Mouse (Mus musculus): ENCODE results near the gene Nin. TPM values are rescaled to one million over a fixed set of nuclear protein-coding genes. Genes with fewer than 3 reads are reported as not detected.

Gene Nin
- total RNA-seq, 2 experiments from 2014 or later, result 61.9 to 79.5 TPM

DNA sequence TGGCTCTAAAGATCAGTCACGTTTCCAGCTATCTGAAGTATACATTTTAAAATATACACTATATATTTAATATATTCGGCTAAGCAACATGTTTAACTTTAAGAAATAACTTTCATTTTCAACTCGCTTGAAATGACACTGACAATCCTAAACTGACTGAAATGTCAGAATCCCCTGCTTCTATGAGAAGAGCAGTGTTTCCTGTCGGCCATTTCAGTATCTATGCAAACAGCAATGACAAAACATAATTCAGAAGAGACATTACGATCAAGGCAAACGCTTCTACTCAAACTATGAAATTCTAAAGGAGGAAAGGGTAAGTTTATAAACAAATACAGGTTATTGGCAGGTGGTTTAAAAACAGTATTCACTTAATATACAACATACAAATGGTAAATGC lies 136.8 kb downstream of the Nin start:
- TF ChIP-seq CTCF (conservative IDR thresholded peaks at IDR 0.05), result no peak
- no peak for DNase-seq (ENCODE audit: low spot score in 2 of 2)
- Histone ChIP-seq H3K27ac (no peak overlapping the region), H3K4me3 (no peak overlapping the region)

DNA sequence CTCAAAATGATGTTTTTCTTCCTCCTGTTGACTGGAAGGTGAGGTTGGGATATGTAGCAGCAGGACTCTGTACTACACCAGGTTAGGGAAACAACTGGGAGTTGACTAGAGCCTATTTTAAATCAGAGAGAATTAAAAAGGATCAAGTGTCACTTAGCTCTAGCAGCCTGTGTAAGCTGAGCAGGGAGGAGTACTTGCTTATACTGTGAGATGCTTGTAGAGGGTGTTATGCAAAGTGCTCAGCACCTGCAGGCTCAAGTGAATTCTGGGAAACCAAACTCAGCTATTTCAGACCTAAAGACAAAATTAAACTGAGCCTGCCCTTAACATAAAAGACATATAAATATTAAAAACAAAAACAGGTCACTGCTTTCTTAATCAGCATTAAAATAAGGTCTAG lies 139.9 kb downstream of the Nin start:
- H3K4me3 ChIP-seq, result no peak overlapping the region
- H3K27ac ChIP-seq, result no peak overlapping the region
- no peak for DNase-seq (ENCODE audit: low spot score in 2 of 2)
- no peak for TF ChIP-seq CTCF (conservative IDR thresholded peaks at IDR 0.05)

DNA sequence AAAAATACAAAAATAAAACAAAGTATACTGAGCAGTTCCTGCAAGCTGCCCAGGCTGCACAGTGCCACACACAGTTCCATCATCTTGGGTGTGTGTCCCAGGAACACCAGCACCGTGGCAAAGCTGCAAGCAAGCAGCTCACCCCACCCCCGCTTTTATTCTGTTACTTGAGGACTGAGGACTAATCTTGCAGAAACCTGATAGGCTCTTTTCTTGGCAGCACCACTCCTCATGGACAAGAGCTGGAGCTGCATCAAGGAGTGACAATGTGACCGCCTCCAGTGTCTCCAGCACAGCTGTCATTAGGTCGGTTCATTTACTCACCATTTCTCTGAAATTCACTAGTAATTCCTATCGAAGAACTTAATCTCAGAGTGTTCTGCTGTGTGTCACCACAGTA lies 145.4 kb downstream of the Nin start:
- Histone ChIP-seq H3K4me3 (no peak overlapping the region), H3K27ac (peak overlapping the region; percentile 23; the same call in 1 of the 2 replicates)
- DNase-seq (ENCODE audit: low spot score in 2 of 2), result no peak
- TF ChIP-seq CTCF (conservative IDR thresholded peaks at IDR 0.05), result no peak

DNA sequence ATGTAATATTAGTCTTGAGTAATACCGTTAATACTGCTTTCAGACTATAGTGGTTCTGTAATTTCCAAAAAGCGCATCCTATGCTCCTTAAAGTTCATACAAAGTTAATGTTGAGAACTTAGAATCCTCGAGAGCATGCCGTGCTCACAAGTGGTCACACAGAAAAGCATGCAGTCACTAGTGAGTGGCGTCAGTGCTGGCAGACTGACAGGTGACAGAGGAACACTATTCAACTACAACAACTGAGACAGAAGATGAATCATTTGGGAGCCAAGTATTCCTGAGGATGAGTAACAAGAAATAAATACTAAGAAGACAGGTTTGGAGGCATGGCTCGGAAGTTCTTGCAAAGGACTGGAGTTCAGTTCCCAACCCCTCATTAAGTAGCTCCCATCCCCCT lies 146.4 kb downstream of the Nin start:
- DNase-seq (ENCODE audit: low spot score in 2 of 2), result peak in 1 of 2 experiments; percentile 17
- H3K27ac ChIP-seq, result no peak overlapping the region
- no peak for TF ChIP-seq CTCF (conservative IDR thresholded peaks at IDR 0.05)
- no peak overlapping the region for H3K4me3 ChIP-seq

DNA sequence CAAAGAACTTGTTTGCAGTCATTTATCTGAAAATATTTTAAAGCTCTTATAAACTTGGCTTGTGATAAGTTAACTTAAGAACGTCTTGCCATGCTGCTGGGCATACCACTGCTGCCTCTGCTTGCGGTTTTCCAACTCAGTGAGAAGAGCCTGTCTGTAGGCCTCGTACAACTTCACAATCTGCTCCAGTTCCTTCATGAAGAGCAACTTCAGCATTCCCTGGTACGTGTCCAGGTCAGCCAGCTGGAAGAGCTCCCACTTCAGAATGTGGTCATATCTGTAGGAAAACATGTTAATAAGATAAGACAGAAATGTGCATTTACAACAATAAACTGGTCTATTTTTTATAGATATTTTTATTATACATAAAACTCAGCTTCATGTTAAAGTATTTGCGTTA lies 147.4 kb downstream of the Nin start:
- TF ChIP-seq CTCF (conservative IDR thresholded peaks at IDR 0.05), result no peak
- DNase-seq (ENCODE audit: low spot score in 2 of 2), result no peak
- Histone ChIP-seq H3K27ac (no peak overlapping the region), H3K4me3 (no peak overlapping the region)

DNA sequence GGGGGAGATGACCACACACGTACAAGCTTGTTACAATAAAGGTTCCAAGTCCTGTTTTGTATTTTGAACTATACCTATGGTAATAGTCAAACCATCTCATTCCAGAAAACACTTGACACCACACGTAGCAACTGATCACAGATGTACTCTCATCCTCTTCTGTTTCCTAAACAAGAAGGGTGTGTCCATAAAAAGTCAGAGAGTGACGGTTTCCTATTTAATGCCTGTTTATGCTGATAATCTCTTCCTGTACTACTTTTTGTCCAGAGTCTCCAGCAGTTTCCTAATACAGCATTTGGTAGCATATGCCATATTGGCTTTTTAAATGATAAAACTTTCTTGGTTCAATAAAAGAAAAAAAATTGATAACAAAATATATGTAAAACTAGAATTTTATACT lies 147.9 kb downstream of the Nin start:
- Histone ChIP-seq H3K27ac (no peak overlapping the region), H3K4me3 (no peak overlapping the region)
- no peak for DNase-seq (ENCODE audit: low spot score in 2 of 2)
- no peak for TF ChIP-seq CTCF (conservative IDR thresholded peaks at IDR 0.05)

DNA sequence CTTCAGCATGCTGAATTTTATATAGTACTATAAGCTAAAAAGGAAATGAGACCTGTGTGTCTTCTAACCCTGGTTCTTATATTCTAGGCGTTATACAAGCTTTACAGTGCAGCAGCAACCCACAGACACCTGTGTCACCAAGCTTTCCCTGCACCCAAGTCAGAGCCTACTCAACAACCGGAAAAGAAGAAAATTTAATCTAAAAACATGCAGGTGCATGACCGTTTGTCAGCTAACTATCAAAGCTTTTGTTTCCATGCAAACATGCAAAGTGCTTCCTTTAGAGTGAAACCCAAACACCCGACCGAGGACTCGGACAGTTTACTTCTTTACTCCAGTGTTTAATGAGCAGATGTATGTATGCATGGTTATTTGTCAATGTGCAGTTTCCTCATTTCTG lies 150.4 kb downstream of the Nin start:
- TF ChIP-seq CTCF (conservative IDR thresholded peaks at IDR 0.05), result no peak
- no peak overlapping the region for H3K4me3 ChIP-seq
- no peak for DNase-seq (ENCODE audit: low spot score in 2 of 2)
- no peak overlapping the region; the same call in 1 of the 2 replicates for H3K27ac ChIP-seq

DNA sequence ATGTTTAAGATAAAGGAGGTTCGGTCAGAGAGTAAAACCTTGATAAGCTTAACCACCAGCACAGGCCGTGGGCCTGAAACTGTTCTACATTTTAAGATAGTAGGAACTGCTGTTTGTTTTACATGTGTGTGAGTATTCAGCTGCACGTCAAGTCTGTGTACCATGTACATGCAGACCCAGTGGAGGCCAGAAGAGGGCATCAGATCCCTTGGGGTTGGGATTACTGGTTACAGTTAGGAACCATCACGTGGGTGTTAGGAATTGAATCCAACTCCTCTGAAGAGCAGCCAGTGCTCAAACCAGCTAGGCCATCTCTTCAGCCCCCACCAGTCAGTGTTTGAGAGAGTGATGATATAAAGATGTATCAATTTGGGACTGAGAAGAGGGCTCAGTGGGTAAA lies 151.0 kb downstream of the Nin start:
- Histone ChIP-seq H3K27ac (no peak overlapping the region), H3K4me3 (no peak overlapping the region)
- peak; percentile 42 to 65 for DNase-seq (ENCODE audit: low spot score in 2 of 2)
- peak; percentile 88 for TF ChIP-seq CTCF (conservative IDR thresholded peaks at IDR 0.05)

Other genes starting within 250 kb of the Nin start
- 100 to 1,000 TPM; 195 TPM for gene Atl1, start 221.1 kb downstream of the Nin start, total RNA-seq (2021)
- 10 to 100 TPM; 44.2 to 47.7 TPM for gene Map4k5, start 220.5 kb downstream of the Nin start, total RNA-seq (2021)
- gene Sav1, start 126.7 kb downstream of the Nin start, total RNA-seq (2021), result 10 to 100 TPM; 16.7 to 18.2 TPM
- gene Abhd12b, start 40.4 kb upstream of the Nin start, total RNA-seq (2021), result not detected
- gene Pygl, start 117.8 kb upstream of the Nin start, total RNA-seq (2021), result 1 to 10 TPM; 4.2 to 4.5 TPM
- 100 to 1,000 TPM; 306 to 310 TPM for gene Trim9, start 233.9 kb upstream of the Nin start, total RNA-seq (2021)